Mouse (Mus musculus) urinary bladder, postnatal 0 days (tissue): ENCODE results near the gene Pilra. TPM values are rescaled to one million over a fixed set of nuclear protein-coding genes. Genes with fewer than 3 reads are reported as not detected.

Source experiments
- polyA plus RNA-seq: library from polyadenylated mRNA; unstranded; fragments of >200 nt; fragmentation: Nextera tagmentation; extraction: Ambion mirVana; gene quantifications from 2 replicates; pipeline ENCODE4 v1.2.1, GENCODE M21; 2015

Gene Pilra
- 84.3 and 85.3 TPM in 2 replicates for polyA plus RNA-seq

GRCm38 (mm10) chr5:137835966-137836520 lies at the start of gene Pilra:
TSS of gene Pilra (minus strand) at chr5:137836281.

GRCm38 (mm10) chr5:137871644-137872380 lies 35.7 kb upstream of the Pilra start, which contains the start of gene Pilrb2:
TSS of gene Pilrb2 (minus strand) at chr5:137871815.

GRCm38 (mm10) chr5:137857960-137858710 lies 22.1 kb upstream of the Pilra start, which contains the start of gene Pilrb1:
TSS of gene Pilrb1 (minus strand) at chr5:137858106.

GRCm38 (mm10) chr5:137787151-137787928 lies 48.7 kb downstream of the Pilra start, which contains the start of the genes Mepce and Zcwpw1:
TSS of gene Mepce (minus strand) at chr5:137787655.
TSS of gene Zcwpw1 (plus strand) at chr5:137787798.

GRCm38 (mm10) chr5:137778635-137779034 lies 57.4 kb downstream of the Pilra start, which contains the start of gene Ppp1r35:
TSS of gene Ppp1r35 (plus strand) at chr5:137778849.

Other genes with a start within 250 kb of the Pilra start
- gene Mospd3, start 235.2 kb downstream of the Pilra start, polyA plus RNA-seq, result 23.9 and 25.0 TPM in 2 replicates
- 197 and 226 TPM in 2 replicates for gene Pcolce, start 222.5 kb downstream of the Pilra start, polyA plus RNA-seq
- 0.28 and 0.29 TPM in 2 replicates for gene Fbxo24, start 207.3 kb downstream of the Pilra start, polyA plus RNA-seq
- gene Lrch4, start 207.2 kb downstream of the Pilra start, polyA plus RNA-seq, result 22.2 and 25.0 TPM in 2 replicates
- 4.4 and 6.3 TPM in 2 replicates for gene Gm20605, start 207.1 kb downstream of the Pilra start, polyA plus RNA-seq
- 2.6 and 3.3 TPM in 2 replicates for gene Sap25, start 194.9 kb downstream of the Pilra start, polyA plus RNA-seq
- 0.06 and 0.18 TPM in 2 replicates for gene Irs3, start 190.6 kb downstream of the Pilra start, polyA plus RNA-seq
- gene Agfg2, start 151.6 kb downstream of the Pilra start, polyA plus RNA-seq, result 17.8 and 25.5 TPM in 2 replicates
- gene Nyap1, start 94.7 kb downstream of the Pilra start, polyA plus RNA-seq, result 0.81 and 0.98 TPM in 2 replicates
- 222 and 228 TPM in 2 replicates for gene Tsc22d4, start 90.6 kb downstream of the Pilra start, polyA plus RNA-seq
- 12.5 and 12.7 TPM in 2 replicates for gene Ppp1r35, start 57.4 kb downstream of the Pilra start, polyA plus RNA-seq
- 5.8 and 6.8 TPM in 2 replicates for gene Mepce, start 48.6 kb downstream of the Pilra start, polyA plus RNA-seq
- 4.1 and 4.9 TPM in 2 replicates for gene Zcwpw1, start 48.5 kb downstream of the Pilra start, polyA plus RNA-seq
- 0.79 and 4.1 TPM in 2 replicates for gene Pilrb1, start 21.8 kb upstream of the Pilra start, polyA plus RNA-seq
- 0.71 and 3.5 TPM in 2 replicates for gene Pilrb2, start 35.5 kb upstream of the Pilra start, polyA plus RNA-seq
- gene Cyp3a13, start 85.3 kb upstream of the Pilra start, polyA plus RNA-seq, result 0.24 and 0.42 TPM in 2 replicates
- 0.33 and 0.45 TPM in 2 replicates for gene Gjc3, start 126.8 kb upstream of the Pilra start, polyA plus RNA-seq
- 0.28 and 0.48 TPM in 2 replicates for gene Azgp1, start 145.2 kb upstream of the Pilra start, polyA plus RNA-seq
- gene Smok3a, start 185.0 kb upstream of the Pilra start, polyA plus RNA-seq, result not detected in 2 replicates
- not detected in 2 replicates for gene Smok3b, start 185.1 kb upstream of the Pilra start, polyA plus RNA-seq
- gene Smok3c, start 216.9 kb upstream of the Pilra start, polyA plus RNA-seq, result not detected in 2 replicates
- gene Zkscan1, start 248.8 kb upstream of the Pilra start, polyA plus RNA-seq, result 5.8 and 7.2 TPM in 2 replicates